Mouse (Mus musculus): ENCODE data around the gene Spocd1. TPM values are rescaled to one million over a fixed set of nuclear protein-coding genes. Genes with fewer than 3 reads are reported as not detected.
"Not testable (repeated sequence)": the region's sequence is repeated elsewhere in the genome, so short reads cannot be mapped to it uniquely, and the experiment has no call there.

Gene Spocd1
- polyA plus RNA-seq, 1 experiment = 0.29 TPM

DNA sequence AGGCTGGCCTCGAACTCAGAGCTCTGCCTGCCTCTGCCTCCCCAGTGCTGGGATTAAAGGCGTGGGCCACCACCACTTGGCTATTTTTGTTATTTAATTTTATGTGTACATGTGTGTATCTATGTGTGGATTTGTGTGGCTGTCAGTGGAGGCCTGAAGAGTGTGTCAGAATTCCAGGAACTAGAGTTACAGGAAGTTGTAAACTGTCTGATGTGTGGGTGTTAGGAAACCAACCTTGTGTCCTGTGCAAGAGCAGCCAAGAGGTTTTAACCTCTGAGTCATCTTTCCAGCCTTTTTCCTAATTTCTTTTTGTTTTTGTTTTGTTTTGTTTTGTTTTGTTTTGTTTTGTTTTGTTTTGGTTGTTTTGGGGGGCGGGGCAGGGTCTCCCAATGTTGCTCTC is 34.2 kb upstream of the Spocd1 start:
- no peak overlapping the region for H3K27ac ChIP-seq (ENCODE audit: insufficient read depth, low read length)
- no peaks in the 10 kb centered on the region for H3K4me1 ChIP-seq (ENCODE audit: control insufficient read depth, insufficient read depth, low read length)
- no peak for DNase-seq
- no peak for TF ChIP-seq CTCF (IDR thresholded peaks at IDR 0.05; ENCODE audit: borderline replicate concordance, insufficient read depth, low read depth, low read length)
- TF ChIP-seq POLR2A (IDR thresholded peaks at IDR 0.05; ENCODE audit: borderline replicate concordance, insufficient read depth, low read length) = no peak
- no peaks in the 10 kb centered on the region for H3K27me3 ChIP-seq (ENCODE audit: control insufficient read depth, insufficient read depth, low read length)
- no peak overlapping the region for H3K4me3 ChIP-seq (replicated peaks; ENCODE audit: insufficient read depth, low read depth, low read length)
- 90% methylated on average over 3 of the region's 3 CpGs for WGBS

DNA sequence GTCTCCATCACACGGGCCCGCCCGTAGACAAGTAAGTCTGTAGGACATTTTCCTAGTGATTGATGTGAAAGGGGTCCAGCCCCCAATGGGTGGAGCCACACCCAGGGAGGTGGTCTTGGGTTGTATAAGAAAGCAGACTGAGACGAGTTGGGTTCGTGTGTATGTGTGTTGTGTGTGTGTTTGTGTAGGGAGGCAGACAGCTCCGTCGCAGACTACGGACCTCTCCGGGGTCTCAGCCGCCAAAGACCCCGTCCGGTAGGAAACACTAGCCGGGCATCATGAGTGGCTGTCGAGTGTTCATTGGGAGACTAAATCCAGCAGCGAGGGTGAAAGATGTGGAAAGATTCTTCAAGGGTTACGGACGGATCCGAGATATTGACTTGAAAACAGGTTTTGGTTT is 30.2 kb upstream of the Spocd1 start:
- WGBS = 95% methylated on average over 18 of the region's 18 CpGs
- not testable (repeated sequence) for H3K27ac ChIP-seq (ENCODE audit: insufficient read depth, low read length); H3K4me3 ChIP-seq (replicated peaks; ENCODE audit: insufficient read depth, low read depth, low read length); DNase-seq; H3K27me3 ChIP-seq (ENCODE audit: control insufficient read depth, insufficient read depth, low read length); H3K4me1 ChIP-seq (ENCODE audit: control insufficient read depth, insufficient read depth, low read length)

DNA sequence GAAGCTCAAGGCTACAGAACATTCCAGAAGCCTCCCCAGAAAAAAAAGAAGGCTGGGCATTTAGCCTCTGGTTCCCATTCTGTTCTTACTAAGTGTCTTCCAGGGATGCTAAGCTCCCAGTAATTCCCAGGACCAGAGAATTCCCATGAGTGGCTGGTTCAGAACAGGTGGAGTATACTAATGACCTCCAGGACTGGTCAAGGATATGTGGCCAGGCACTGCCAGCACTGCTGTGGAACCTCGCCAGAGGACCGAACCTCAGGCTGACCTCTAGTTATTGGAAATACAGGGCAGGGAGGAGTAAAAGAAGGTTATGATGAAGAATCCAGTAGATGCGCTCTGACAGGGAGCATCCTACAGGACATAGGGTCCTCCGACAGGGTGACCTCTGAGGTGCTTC is 26.7 kb upstream of the Spocd1 start:
- WGBS = 82% methylated on average over 4 of the region's 4 CpGs
- no peak overlapping the region for H3K4me3 ChIP-seq (replicated peaks; ENCODE audit: insufficient read depth, low read depth, low read length)
- H3K4me1 ChIP-seq (ENCODE audit: control insufficient read depth, insufficient read depth, low read length) = no peaks in the 10 kb centered on the region
- DNase-seq = no peak
- TF ChIP-seq POLR2A (IDR thresholded peaks at IDR 0.05; ENCODE audit: borderline replicate concordance, insufficient read depth, low read length) = no peak
- no peak for TF ChIP-seq CTCF (IDR thresholded peaks at IDR 0.05; ENCODE audit: borderline replicate concordance, insufficient read depth, low read depth, low read length)
- H3K27me3 ChIP-seq (ENCODE audit: control insufficient read depth, insufficient read depth, low read length) = no peaks in the 10 kb centered on the region
- no peak overlapping the region for H3K27ac ChIP-seq (ENCODE audit: insufficient read depth, low read length)

DNA sequence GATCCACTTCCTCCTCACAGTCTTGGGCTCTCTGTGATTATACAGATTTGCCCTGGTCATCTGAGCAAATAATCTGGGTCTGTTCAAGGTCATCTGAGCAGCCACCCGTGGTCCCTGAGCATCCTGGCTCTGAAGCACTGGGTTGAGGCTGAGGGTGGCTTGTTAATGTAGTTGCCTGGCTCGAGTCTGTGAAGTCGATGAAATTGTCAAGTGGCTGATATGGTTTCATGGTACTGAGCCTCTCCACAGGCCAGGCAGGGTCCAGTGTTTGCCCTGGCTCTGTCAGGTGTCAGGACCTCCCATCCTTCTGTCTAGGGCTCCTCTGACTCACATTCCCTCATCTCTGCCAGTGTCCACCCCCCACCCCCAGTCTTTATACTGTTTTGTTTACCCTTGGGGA is 25.5 kb upstream of the Spocd1 start:
- whole genome bisulfite sequencing = 59% methylated on average over 3 of the region's 3 CpGs
- TF ChIP-seq POLR2A (IDR thresholded peaks at IDR 0.05; ENCODE audit: borderline replicate concordance, insufficient read depth, low read length) = no peak
- no peak for TF ChIP-seq CTCF (IDR thresholded peaks at IDR 0.05; ENCODE audit: borderline replicate concordance, insufficient read depth, low read depth, low read length)
- no peak overlapping the region for H3K4me3 ChIP-seq (replicated peaks; ENCODE audit: insufficient read depth, low read depth, low read length)
- no peaks in the 10 kb centered on the region for H3K4me1 ChIP-seq (ENCODE audit: control insufficient read depth, insufficient read depth, low read length)
- no peak for DNase-seq
- no peaks in the 10 kb centered on the region for H3K27me3 ChIP-seq (ENCODE audit: control insufficient read depth, insufficient read depth, low read length)
- no peak overlapping the region for H3K27ac ChIP-seq (ENCODE audit: insufficient read depth, low read length)

DNA sequence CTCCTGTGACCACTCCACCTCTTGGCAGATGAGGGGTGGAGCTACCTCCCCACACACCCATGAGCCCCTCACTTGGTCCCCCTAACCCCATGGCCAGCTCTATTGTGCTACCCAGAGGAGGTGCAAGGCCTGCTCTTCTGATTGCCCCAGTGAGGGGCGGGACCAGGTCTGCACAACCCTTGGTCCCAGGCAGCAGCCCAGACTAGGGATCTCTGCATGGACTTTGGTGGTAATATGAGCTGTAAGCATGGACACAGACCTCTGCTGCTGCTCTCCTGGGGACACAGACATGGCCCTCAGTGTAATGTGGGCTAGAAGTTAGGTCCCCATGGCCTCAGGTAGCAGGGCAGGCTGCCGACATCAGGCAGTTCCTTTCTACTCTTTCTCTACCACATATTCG is 24.0 kb upstream of the Spocd1 start:
- WGBS = 90% methylated on average over 3 of the region's 3 CpGs
- no peak for TF ChIP-seq POLR2A (IDR thresholded peaks at IDR 0.05; ENCODE audit: borderline replicate concordance, insufficient read depth, low read length)
- TF ChIP-seq CTCF (IDR thresholded peaks at IDR 0.05; ENCODE audit: borderline replicate concordance, insufficient read depth, low read depth, low read length) = no peak
- Histone ChIP-seq H3K4me1 (ENCODE audit: control insufficient read depth, insufficient read depth, low read length) (no peaks in the 10 kb centered on the region), H3K4me3 (replicated peaks; ENCODE audit: insufficient read depth, low read depth, low read length) (no peak overlapping the region), H3K27me3 (ENCODE audit: control insufficient read depth, insufficient read depth, low read length) (no peaks in the 10 kb centered on the region), H3K27ac (ENCODE audit: insufficient read depth, low read length) (no peak overlapping the region)
- no peak for DNase-seq

DNA sequence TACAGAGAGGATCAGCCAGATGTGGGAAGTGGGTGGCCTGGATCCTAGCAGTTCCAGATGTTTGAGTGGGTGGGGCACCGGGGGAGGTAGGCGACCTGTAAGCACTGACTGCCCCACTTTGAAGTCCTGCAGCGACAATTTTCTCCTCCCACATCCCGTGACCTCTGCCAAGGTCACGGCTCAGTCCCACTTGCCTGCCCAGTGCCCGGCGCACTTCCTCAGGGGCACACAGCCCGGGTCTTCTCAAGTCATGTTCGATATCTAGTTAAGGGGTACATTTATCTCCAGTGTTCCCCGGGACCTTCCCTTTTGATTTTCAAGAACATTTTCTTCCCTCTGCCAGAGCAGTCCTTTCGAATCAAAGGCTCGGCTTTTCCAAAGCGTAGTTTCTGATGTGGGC is 23.0 kb upstream of the Spocd1 start:
- WGBS = 74% methylated on average over 13 of the region's 13 CpGs
- Histone ChIP-seq H3K4me3 (replicated peaks; ENCODE audit: insufficient read depth, low read depth, low read length) (no peak overlapping the region), H3K27me3 (ENCODE audit: control insufficient read depth, insufficient read depth, low read length) (no peaks in the 10 kb centered on the region), H3K27ac (ENCODE audit: insufficient read depth, low read length) (no peak overlapping the region), H3K4me1 (ENCODE audit: control insufficient read depth, insufficient read depth, low read length) (no peaks in the 10 kb centered on the region)
- TF ChIP-seq CTCF (IDR thresholded peaks at IDR 0.05; ENCODE audit: borderline replicate concordance, insufficient read depth, low read depth, low read length) (no peak), POLR2A (IDR thresholded peaks at IDR 0.05; ENCODE audit: borderline replicate concordance, insufficient read depth, low read length) (no peak)
- DNase-seq = no peak

DNA sequence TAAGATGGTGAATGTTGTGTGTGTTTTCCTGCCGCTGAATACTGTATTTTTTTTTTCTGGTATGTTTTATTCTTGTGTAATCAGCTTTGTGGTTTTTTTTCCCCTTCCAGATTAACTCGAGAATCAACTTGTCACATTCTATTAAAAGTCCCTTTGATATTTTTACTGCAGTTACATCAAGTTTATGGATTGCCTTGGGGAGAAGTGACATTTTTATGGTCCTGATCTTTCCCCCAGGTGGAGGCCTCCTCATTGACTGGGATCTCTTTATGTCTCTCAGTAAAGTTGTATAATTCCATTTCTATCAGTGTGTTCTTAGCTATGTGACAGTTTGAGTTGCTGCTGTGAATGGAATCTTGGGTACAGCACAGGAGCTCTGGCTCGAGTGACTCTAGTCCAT is 20.2 kb upstream of the Spocd1 start:
- no peak for DNase-seq
- WGBS = 71% methylated on average over 3 of the region's 3 CpGs
- Histone ChIP-seq H3K4me1 (ENCODE audit: control insufficient read depth, insufficient read depth, low read length) (no peaks in the 10 kb centered on the region), H3K27me3 (ENCODE audit: control insufficient read depth, insufficient read depth, low read length) (no peaks in the 10 kb centered on the region), H3K27ac (ENCODE audit: insufficient read depth, low read length) (no peak overlapping the region), H3K4me3 (replicated peaks; ENCODE audit: insufficient read depth, low read depth, low read length) (no peak overlapping the region)
- no peak for TF ChIP-seq POLR2A (IDR thresholded peaks at IDR 0.05; ENCODE audit: borderline replicate concordance, insufficient read depth, low read length)

DNA sequence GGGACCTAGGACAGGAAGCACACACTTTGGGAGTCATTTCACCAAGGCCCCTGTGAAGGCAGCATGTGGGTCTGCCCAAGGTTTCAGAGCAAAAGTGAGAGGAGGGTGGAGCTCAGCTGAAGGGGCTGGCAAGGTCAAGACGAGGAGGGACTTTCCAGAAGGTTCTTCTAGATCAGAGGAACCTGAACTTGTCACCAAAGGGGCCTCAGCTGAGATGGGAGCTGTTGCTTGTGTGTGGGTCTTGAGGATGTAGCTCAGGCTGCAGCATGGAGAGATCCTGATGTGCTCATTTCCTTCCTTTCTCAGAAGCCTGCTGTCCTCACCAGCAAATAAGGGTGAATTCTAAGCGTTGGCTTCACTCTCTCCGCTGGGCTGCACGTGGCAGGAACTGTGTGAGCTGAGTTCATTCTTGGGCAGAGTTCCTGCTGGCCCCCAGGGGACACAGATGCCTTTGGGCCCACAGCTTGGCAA is 19.8 kb upstream of the Spocd1 start:
- no peak overlapping the region for H3K4me3 ChIP-seq (replicated peaks; ENCODE audit: insufficient read depth, low read depth, low read length)
- DNase-seq = no peak
- no peaks in the 10 kb centered on the region for H3K27me3 ChIP-seq (ENCODE audit: control insufficient read depth, insufficient read depth, low read length)
- H3K27ac ChIP-seq (ENCODE audit: insufficient read depth, low read length) = no peak overlapping the region
- 40% methylated on average over 4 of the region's 4 CpGs for WGBS
- no peaks in the 10 kb centered on the region for H3K4me1 ChIP-seq (ENCODE audit: control insufficient read depth, insufficient read depth, low read length)
- TF ChIP-seq CTCF (IDR thresholded peaks at IDR 0.05; ENCODE audit: borderline replicate concordance, insufficient read depth, low read depth, low read length) = no peak
- no peak for TF ChIP-seq POLR2A (IDR thresholded peaks at IDR 0.05; ENCODE audit: borderline replicate concordance, insufficient read depth, low read length)

DNA sequence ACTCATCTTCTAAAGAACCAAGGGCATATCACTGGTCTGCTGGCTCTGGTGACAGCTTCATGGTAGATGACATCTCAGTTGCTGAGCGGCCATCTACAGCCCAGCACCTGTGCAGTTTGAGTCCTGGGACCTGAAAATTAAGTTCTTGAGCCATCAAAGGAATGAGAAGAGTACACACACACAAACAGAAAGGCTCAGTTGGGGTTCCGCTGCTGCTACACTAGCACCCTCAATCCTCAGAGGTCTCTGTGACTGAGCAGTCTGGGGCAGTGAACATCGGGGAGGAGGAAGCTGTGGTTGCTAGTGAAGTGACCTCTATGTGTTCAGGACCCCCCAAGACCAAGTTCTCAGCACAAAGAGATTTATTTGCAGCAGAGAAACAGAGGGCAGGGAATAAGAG is 16.1 kb upstream of the Spocd1 start:
- H3K4me1 ChIP-seq (ENCODE audit: control insufficient read depth, insufficient read depth, low read length) = peaks cover 3% of the 10 kb centered on the region; the same call in 1 of the 2 replicates
- WGBS = 91% methylated on average over 3 of the region's 3 CpGs

More for the DNA sequence above, 16.1 kb upstream of the Spocd1 start:
- no peak overlapping the region for H3K4me3 ChIP-seq (replicated peaks; ENCODE audit: insufficient read depth, low read depth, low read length)
- TF ChIP-seq CTCF (IDR thresholded peaks at IDR 0.05; ENCODE audit: borderline replicate concordance, insufficient read depth, low read depth, low read length) = no peak
- no peak for TF ChIP-seq POLR2A (IDR thresholded peaks at IDR 0.05; ENCODE audit: borderline replicate concordance, insufficient read depth, low read length)
- no peak overlapping the region for H3K27ac ChIP-seq (ENCODE audit: insufficient read depth, low read length)
- no peaks in the 10 kb centered on the region for H3K27me3 ChIP-seq (ENCODE audit: control insufficient read depth, insufficient read depth, low read length)
- DNase-seq = no peak

Measured in cerebellum, adult 2 months (tissue).